Mouse (Mus musculus) erythroblast, embryonic 14.5 days (primary cell): ENCODE data around the gene Cxcr2. TPM values are rescaled to one million over a fixed set of nuclear protein-coding genes. Genes with fewer than 3 reads are reported as not detected.

Experiments used
- H3K27me3 ChIP-seq: 2 replicates; pipeline ENCODE4 v1.6.1; 2012; ENCODE audit warnings: inconsistent platforms; ENCODE audit not compliant: control insufficient read depth
- H3K36me3 ChIP-seq: 2 replicates; pipeline ENCODE4 v1.6.1; 2012; ENCODE audit warnings: mild to moderate bottlenecking, inconsistent platforms; ENCODE audit not compliant: control insufficient read depth
- H3K4me1 ChIP-seq: 2 replicates; pipeline ENCODE4 v1.6.1; 2012; ENCODE audit warnings: inconsistent platforms; ENCODE audit not compliant: control insufficient read depth
- H3K4me3 ChIP-seq: replicated peaks from 2 replicates; pipeline ENCODE3; 2012; ENCODE audit warnings: moderate library complexity, mild to moderate bottlenecking, inconsistent platforms
- H3K9me3 ChIP-seq: 2 replicates; pipeline ENCODE4 v1.6.1; 2012; ENCODE audit warnings: low read length, inconsistent platforms, mixed read lengths; ENCODE audit not compliant: control insufficient read depth
- GATA1 ChIP-seq: IDR thresholded peaks from 2 replicates; pipeline ENCODE4 v1.6.1; 2012; ENCODE audit warnings: low read length, inconsistent platforms, mixed read lengths
- TAL1 ChIP-seq: IDR thresholded peaks from 3 replicates; pipeline ENCODE4 v1.6.1; 2012; ENCODE audit warnings: low read length, inconsistent platforms, mixed read lengths
- polyA plus RNA-seq: library from polyadenylated mRNA; stranded (reverse); fragments of >175 nt; gene quantifications from 2 replicates; pipeline ENCODE4 v1.2.3, GENCODE M21; 2012

Gene Cxcr2
- polyA plus RNA-seq, 1 experiment: 0.01 TPM

GRCm38 (mm10) chr1:74160036-74160435, 6.2 kb downstream of the Cxcr2 start:
- Histone ChIP-seq H3K9me3 (no peaks in the 10 kb centered on the region), H3K36me3 (no peaks in the 10 kb centered on the region), H3K4me3 (no peak overlapping the region), H3K4me1 (no peaks in the 10 kb centered on the region), H3K27me3 (no peaks in the 10 kb centered on the region; the same call in 1 of the 2 replicates)
- no peak for TF ChIP-seq GATA1
- no peak for TF ChIP-seq TAL1

- Histone ChIP-seq H3K36me3 (no peaks in the 10 kb centered on the region), H3K9me3 (no peaks in the 10 kb centered on the region), H3K4me1 (no peaks in the 10 kb centered on the region), H3K27me3 (no peaks in the 10 kb centered on the region), H3K4me3 (no peak overlapping the region)
- TF ChIP-seq GATA1 (no peak), TAL1 (no peak)
These were observed 13.3 kb downstream of the Cxcr2 start for GRCm38 (mm10) chr1:74167136-74167535.

- Histone ChIP-seq H3K27me3 (no peaks in the 10 kb centered on the region), H3K9me3 (no peaks in the 10 kb centered on the region), H3K4me3 (no peak overlapping the region), H3K36me3 (no peaks in the 10 kb centered on the region), H3K4me1 (peaks cover 2% of the 10 kb centered on the region)
- TF ChIP-seq TAL1 (no peak), GATA1 (no peak)
These were observed 15.9 kb downstream of the Cxcr2 start for GRCm38 (mm10) chr1:74169721-74170120.

GRCm38 (mm10) chr1:74172722-74173121, 18.9 kb downstream of the Cxcr2 start:
- H3K4me3 ChIP-seq: no peak overlapping the region
- TF ChIP-seq TAL1: no peak
- no peak for TF ChIP-seq GATA1
- H3K9me3 ChIP-seq: no peaks in the 10 kb centered on the region
- no peaks in the 10 kb centered on the region for H3K36me3 ChIP-seq
- H3K27me3 ChIP-seq: no peaks in the 10 kb centered on the region
- H3K4me1 ChIP-seq: peaks cover 2% of the 10 kb centered on the region

GRCm38 (mm10) chr1:74175731-74176130, 21.9 kb downstream of the Cxcr2 start:
- H3K27me3 ChIP-seq: no peaks in the 10 kb centered on the region
- peaks cover 2% of the 10 kb centered on the region for H3K4me1 ChIP-seq
- H3K4me3 ChIP-seq: no peak overlapping the region
- H3K9me3 ChIP-seq: no peaks in the 10 kb centered on the region
- H3K36me3 ChIP-seq: no peaks in the 10 kb centered on the region
- TF ChIP-seq TAL1: no peak

GRCm38 (mm10) chr1:74178618-74179017, 24.8 kb downstream of the Cxcr2 start:
- TF ChIP-seq GATA1 (no peak), TAL1 (no peak)
- no peaks in the 10 kb centered on the region for H3K4me1 ChIP-seq
- H3K27me3 ChIP-seq: no peaks in the 10 kb centered on the region
- no peaks in the 10 kb centered on the region for H3K36me3 ChIP-seq
- H3K4me3 ChIP-seq: no peak overlapping the region
- H3K9me3 ChIP-seq: no peaks in the 10 kb centered on the region

- Histone ChIP-seq H3K36me3 (no peaks in the 10 kb centered on the region), H3K9me3 (no peaks in the 10 kb centered on the region), H3K27me3 (no peaks in the 10 kb centered on the region), H3K4me1 (no peaks in the 10 kb centered on the region), H3K4me3 (no peak overlapping the region)
- TF ChIP-seq TAL1 (no peak), GATA1 (no peak)
These were observed 26.0 kb downstream of the Cxcr2 start for GRCm38 (mm10) chr1:74179624-74180408.

- Histone ChIP-seq H3K4me3 (no peak overlapping the region), H3K4me1 (no peaks in the 10 kb centered on the region), H3K36me3 (no peaks in the 10 kb centered on the region), H3K9me3 (no peaks in the 10 kb centered on the region), H3K27me3 (no peaks in the 10 kb centered on the region)
- TF ChIP-seq GATA1: no peak
- no peak for TF ChIP-seq TAL1
These were observed 27.7 kb downstream of the Cxcr2 start for GRCm38 (mm10) chr1:74181462-74181861.

- no peaks in the 10 kb centered on the region for H3K9me3 ChIP-seq
- no peaks in the 10 kb centered on the region for H3K27me3 ChIP-seq
- no peak overlapping the region for H3K4me3 ChIP-seq
- TF ChIP-seq TAL1: no peak
- TF ChIP-seq GATA1: no peak
- H3K4me1 ChIP-seq: no peaks in the 10 kb centered on the region
- H3K36me3 ChIP-seq: no peaks in the 10 kb centered on the region
These were observed 29.2 kb downstream of the Cxcr2 start for GRCm38 (mm10) chr1:74183006-74183405.

GRCm38 (mm10) chr1:74190471-74190870, 36.7 kb downstream of the Cxcr2 start:
- no peak for TF ChIP-seq GATA1
- no peak for TF ChIP-seq TAL1

More at GRCm38 (mm10) chr1:74190471-74190870, 36.7 kb downstream of the Cxcr2 start:
- no peaks in the 10 kb centered on the region for H3K27me3 ChIP-seq
- H3K36me3 ChIP-seq: no peaks in the 10 kb centered on the region
- no peaks in the 10 kb centered on the region for H3K9me3 ChIP-seq
- no peaks in the 10 kb centered on the region for H3K4me1 ChIP-seq
- H3K4me3 ChIP-seq: no peak overlapping the region
